Mouse (Mus musculus): ENCODE data around the gene Elmo2. TPM values are rescaled to one million over a fixed set of nuclear protein-coding genes. Genes with fewer than 3 reads are reported as not detected.
A peak's percentile ranks its signal among the peaks of the same experiment; 100 is the strongest.

The Elmo2 gene
- polyA plus RNA-seq, 1 experiment: 54.6 TPM

- H3K27ac ChIP-seq (ENCODE audit: insufficient read depth, low read depth, low read length): no peak overlapping the region
- TF ChIP-seq CTCF (IDR thresholded peaks at IDR 0.05; ENCODE audit: low read depth, low read length) (no peak), POLR2A (IDR thresholded peaks at IDR 0.05; ENCODE audit: borderline replicate concordance, low read depth, low read length) (no peak)
- no peak overlapping the region for H3K4me3 ChIP-seq (ENCODE audit: insufficient read depth, low read length)
- H3K4me1 ChIP-seq (ENCODE audit: control insufficient read depth, insufficient read depth, low read length): peaks cover 11% of the 10 kb centered on the region
These were observed 24.9 kb downstream of the Elmo2 start for GRCm38 (mm10) chr2:165301409-165301808.

GRCm38 (mm10) chr2:165300885-165301284 lies 25.4 kb downstream of the Elmo2 start:
- no peak for TF ChIP-seq CTCF (IDR thresholded peaks at IDR 0.05; ENCODE audit: low read depth, low read length)
- no peak for TF ChIP-seq POLR2A (IDR thresholded peaks at IDR 0.05; ENCODE audit: borderline replicate concordance, low read depth, low read length)
- Histone ChIP-seq H3K4me1 (ENCODE audit: control insufficient read depth, insufficient read depth, low read length) (peaks cover 11% of the 10 kb centered on the region), H3K27ac (ENCODE audit: insufficient read depth, low read depth, low read length) (no peak overlapping the region)

GRCm38 (mm10) chr2:165300424-165300823 lies 25.9 kb downstream of the Elmo2 start:
- no peak overlapping the region for H3K4me3 ChIP-seq (ENCODE audit: insufficient read depth, low read length)

More at GRCm38 (mm10) chr2:165300885-165301284, 25.4 kb downstream of the Elmo2 start:
- no peak overlapping the region for H3K4me3 ChIP-seq (ENCODE audit: insufficient read depth, low read length)

GRCm38 (mm10) chr2:165297429-165297828 lies 28.9 kb downstream of the Elmo2 start:
- H3K4me1 ChIP-seq (ENCODE audit: control insufficient read depth, insufficient read depth, low read length): peaks cover 11% of the 10 kb centered on the region
- H3K27ac ChIP-seq (ENCODE audit: insufficient read depth, low read depth, low read length): no peak overlapping the region
- TF ChIP-seq POLR2A (IDR thresholded peaks at IDR 0.05; ENCODE audit: borderline replicate concordance, low read depth, low read length): no peak
- TF ChIP-seq CTCF (IDR thresholded peaks at IDR 0.05; ENCODE audit: low read depth, low read length): no peak

More at GRCm38 (mm10) chr2:165300424-165300823, 25.9 kb downstream of the Elmo2 start:
- TF ChIP-seq CTCF (IDR thresholded peaks at IDR 0.05; ENCODE audit: low read depth, low read length): no peak
- TF ChIP-seq POLR2A (IDR thresholded peaks at IDR 0.05; ENCODE audit: borderline replicate concordance, low read depth, low read length): no peak
- Histone ChIP-seq H3K4me1 (ENCODE audit: control insufficient read depth, insufficient read depth, low read length) (peaks cover 11% of the 10 kb centered on the region), H3K27ac (ENCODE audit: insufficient read depth, low read depth, low read length) (no peak overlapping the region)

GRCm38 (mm10) chr2:165296571-165296970 lies 29.7 kb downstream of the Elmo2 start:
- H3K4me3 ChIP-seq (ENCODE audit: insufficient read depth, low read length): no peak overlapping the region
- no peak for TF ChIP-seq CTCF (IDR thresholded peaks at IDR 0.05; ENCODE audit: low read depth, low read length)
- H3K27ac ChIP-seq (ENCODE audit: insufficient read depth, low read depth, low read length): no peak overlapping the region
- H3K4me1 ChIP-seq (ENCODE audit: control insufficient read depth, insufficient read depth, low read length): peaks cover 11% of the 10 kb centered on the region

More at GRCm38 (mm10) chr2:165297429-165297828, 28.9 kb downstream of the Elmo2 start:
- no peak overlapping the region for H3K4me3 ChIP-seq (ENCODE audit: insufficient read depth, low read length)

- Histone ChIP-seq H3K4me1 (ENCODE audit: control insufficient read depth, insufficient read depth, low read length) (peaks cover 27% of the 10 kb centered on the region), H3K27ac (ENCODE audit: insufficient read depth, low read depth, low read length) (peak overlapping the region; percentile 66), H3K4me3 (ENCODE audit: insufficient read depth, low read length) (peak overlapping the region; percentile 90)
- TF ChIP-seq CTCF (IDR thresholded peaks at IDR 0.05; ENCODE audit: low read depth, low read length): no peak
- TF ChIP-seq POLR2A (IDR thresholded peaks at IDR 0.05; ENCODE audit: borderline replicate concordance, low read depth, low read length): no peak
These were observed 37.8 kb downstream of the Elmo2 start for GRCm38 (mm10) chr2:165288315-165289031.

- Histone ChIP-seq H3K4me1 (ENCODE audit: control insufficient read depth, insufficient read depth, low read length) (peaks cover 27% of the 10 kb centered on the region), H3K4me3 (ENCODE audit: insufficient read depth, low read length) (peak within 1 kb of the TSS; percentile 90), H3K27ac (ENCODE audit: insufficient read depth, low read depth, low read length) (peak within 1 kb of the TSS; percentile 66)
- no peak for TF ChIP-seq CTCF (IDR thresholded peaks at IDR 0.05; ENCODE audit: low read depth, low read length)
- TF ChIP-seq POLR2A (IDR thresholded peaks at IDR 0.05; ENCODE audit: borderline replicate concordance, low read depth, low read length): no peak
These were observed 38.9 kb downstream of the Elmo2 start, which contains the start of gene Slc35c2 for GRCm38 (mm10) chr2:165287202-165287984. Slc35c2 (minus strand) TSS chr2:165287869.

- Histone ChIP-seq H3K27ac (ENCODE audit: insufficient read depth, low read depth, low read length) (peak overlapping the region; percentile 65), H3K4me1 (ENCODE audit: control insufficient read depth, insufficient read depth, low read length) (peaks cover 27% of the 10 kb centered on the region)
These were observed 39.7 kb downstream of the Elmo2 start for GRCm38 (mm10) chr2:165286361-165287201.

GRCm38 (mm10) chr2:165285621-165286020 lies 40.7 kb downstream of the Elmo2 start:
- Histone ChIP-seq H3K4me3 (ENCODE audit: insufficient read depth, low read length) (peak overlapping the region; percentile 46), H3K4me1 (ENCODE audit: control insufficient read depth, insufficient read depth, low read length) (peaks cover 27% of the 10 kb centered on the region), H3K27ac (ENCODE audit: insufficient read depth, low read depth, low read length) (peak overlapping the region; percentile 48)
- no peak for TF ChIP-seq CTCF (IDR thresholded peaks at IDR 0.05; ENCODE audit: low read depth, low read length)
- TF ChIP-seq POLR2A (IDR thresholded peaks at IDR 0.05; ENCODE audit: borderline replicate concordance, low read depth, low read length): no peak

More at GRCm38 (mm10) chr2:165286361-165287201, 39.7 kb downstream of the Elmo2 start:
- peak overlapping the region; percentile 90 for H3K4me3 ChIP-seq (ENCODE audit: insufficient read depth, low read length)
- TF ChIP-seq POLR2A (IDR thresholded peaks at IDR 0.05; ENCODE audit: borderline replicate concordance, low read depth, low read length) (no peak), CTCF (IDR thresholded peaks at IDR 0.05; ENCODE audit: low read depth, low read length) (no peak)
